Mouse (Mus musculus): ENCODE measurements around the gene Zfp46. TPM values are rescaled to one million over a fixed set of nuclear protein-coding genes. Genes with fewer than 3 reads are reported as not detected.
A peak's percentile ranks its signal among the peaks of the same experiment; 100 is the strongest.

Gene Zfp46
- 5.5 and 5.7 TPM in 2 replicates for polyA plus RNA-seq (2016; fragmentation: Nextera tagmentation; extraction: Ambion mirVana)

- H3K4me2 ChIP-seq: peak within 1 kb of the TSS; percentile 87
- peaks cover 17% of the 10 kb centered on the region for H3K27me3 ChIP-seq (replicated peaks)
- WGBS (ENCODE audit: insufficient replicate concordance): 64% methylated on average over 5 of the region's 5 CpGs
- peaks cover 27% of the 10 kb centered on the region for H3K4me1 ChIP-seq
- H3K4me3 ChIP-seq: peak within 1 kb of the TSS; percentile 69
- no peak for ATAC-seq
- H3K27ac ChIP-seq: peak within 1 kb of the TSS; percentile 65
- H3K36me3 ChIP-seq: peaks cover 23% of the 10 kb centered on the region
- H3K9me3 ChIP-seq (replicated peaks): peaks cover 6% of the 10 kb centered on the region; the same call in 1 of the 2 replicates
- H3K9ac ChIP-seq: peak within 1 kb of the TSS; percentile 70
Observed at GRCm38 (mm10) chr4:136284455-136284854, at the start of gene Zfp46. Zfp46 (plus strand) TSS chr4:136284683.

- Histone ChIP-seq H3K27ac (no peak overlapping the region), H3K9me3 (replicated peaks) (no peaks in the 10 kb centered on the region), H3K9ac (no peak overlapping the region), H3K4me3 (no peak overlapping the region), H3K4me2 (no peak overlapping the region), H3K36me3 (0 out of 2 replicates have a peak, but pooled peaks cover 4% of the 10 kb centered on the region), H3K27me3 (replicated peaks) (peaks cover 90% of the 10 kb centered on the region), H3K4me1 (0 out of 2 replicates have a peak, but pooled peaks cover 6% of the 10 kb centered on the region)
- WGBS (ENCODE audit: insufficient replicate concordance): 18% methylated on average over 13 of the region's 13 CpGs
- ATAC-seq: no peak
Observed at GRCm38 (mm10) chr4:136238669-136239068, 45.8 kb upstream of the Zfp46 start.

- no peaks in the 10 kb centered on the region for H3K9me3 ChIP-seq (replicated peaks)
- H3K9ac ChIP-seq: no peak overlapping the region
- H3K36me3 ChIP-seq: 0 out of 2 replicates have a peak, but pooled peaks cover 4% of the 10 kb centered on the region
- 53% methylated on average over 9 of the region's 9 CpGs for WGBS (ENCODE audit: insufficient replicate concordance)
- no peak overlapping the region for H3K4me3 ChIP-seq
- 0 out of 2 replicates have a peak, but pooled peaks cover 6% of the 10 kb centered on the region for H3K4me1 ChIP-seq
- no peak overlapping the region for H3K27ac ChIP-seq
- H3K27me3 ChIP-seq (replicated peaks): peaks cover 90% of the 10 kb centered on the region
- ATAC-seq: no peak
- no peak overlapping the region for H3K4me2 ChIP-seq
Observed at GRCm38 (mm10) chr4:136239111-136239510, 45.4 kb upstream of the Zfp46 start.

- Histone ChIP-seq H3K4me2 (no peak overlapping the region), H3K4me1 (0 out of 2 replicates have a peak, but pooled peaks cover 6% of the 10 kb centered on the region), H3K4me3 (no peak overlapping the region), H3K9me3 (replicated peaks) (no peaks in the 10 kb centered on the region), H3K27me3 (replicated peaks) (peaks cover 90% of the 10 kb centered on the region), H3K9ac (no peak overlapping the region), H3K36me3 (0 out of 2 replicates have a peak, but pooled peaks cover 2% of the 10 kb centered on the region), H3K27ac (no peak overlapping the region)
- ATAC-seq: 0 out of 2 replicates have a peak, but pooled peaks have one; percentile 27
- WGBS (ENCODE audit: insufficient replicate concordance): 11% methylated on average over 8 of the region's 8 CpGs
Observed at GRCm38 (mm10) chr4:136239622-136240021, 44.9 kb upstream of the Zfp46 start.

GRCm38 (mm10) chr4:136240123-136240522 lies 44.4 kb upstream of the Zfp46 start:
- Histone ChIP-seq H3K4me1 (0 out of 2 replicates have a peak, but pooled peaks cover 6% of the 10 kb centered on the region), H3K4me2 (no peak overlapping the region), H3K27ac (no peak overlapping the region), H3K4me3 (no peak overlapping the region), H3K27me3 (replicated peaks) (peaks cover 93% of the 10 kb centered on the region), H3K36me3 (no peaks in the 10 kb centered on the region), H3K9me3 (replicated peaks) (no peaks in the 10 kb centered on the region), H3K9ac (no peak overlapping the region)
- no peak for ATAC-seq
- WGBS (ENCODE audit: insufficient replicate concordance): 39% methylated on average over 14 of the region's 14 CpGs

- 0 out of 2 replicates have a peak, but pooled peaks cover 6% of the 10 kb centered on the region for H3K4me1 ChIP-seq
- H3K27ac ChIP-seq: no peak overlapping the region
- no peak overlapping the region for H3K4me3 ChIP-seq
- H3K27me3 ChIP-seq (replicated peaks): peaks cover 99% of the 10 kb centered on the region
- H3K9me3 ChIP-seq (replicated peaks): no peaks in the 10 kb centered on the region
- no peak overlapping the region for H3K9ac ChIP-seq
- WGBS (ENCODE audit: insufficient replicate concordance): 67% methylated on average over 8 of the region's 8 CpGs
- no peak for ATAC-seq
- no peaks in the 10 kb centered on the region for H3K36me3 ChIP-seq
- no peak overlapping the region for H3K4me2 ChIP-seq
Observed at GRCm38 (mm10) chr4:136240955-136241354, 43.5 kb upstream of the Zfp46 start.

GRCm38 (mm10) chr4:136242065-136242703 lies 42.3 kb upstream of the Zfp46 start:
- H3K27ac ChIP-seq: no peak overlapping the region
- H3K4me3 ChIP-seq: no peak overlapping the region
- 0 out of 2 replicates have a peak, but pooled peaks cover 11% of the 10 kb centered on the region for H3K4me1 ChIP-seq
- H3K27me3 ChIP-seq (replicated peaks): peaks cover 99% of the 10 kb centered on the region
- no peak overlapping the region for H3K4me2 ChIP-seq
- ATAC-seq: no peak
- H3K36me3 ChIP-seq: no peaks in the 10 kb centered on the region
- no peak overlapping the region for H3K9ac ChIP-seq
- no peaks in the 10 kb centered on the region for H3K9me3 ChIP-seq (replicated peaks)
- WGBS (ENCODE audit: insufficient replicate concordance): 31% methylated on average over 8 of the region's 8 CpGs

- Histone ChIP-seq H3K27me3 (replicated peaks) (peaks cover 99% of the 10 kb centered on the region), H3K4me1 (peaks cover 15% of the 10 kb centered on the region; the same call in 1 of the 2 replicates), H3K9ac (no peak overlapping the region), H3K36me3 (no peaks in the 10 kb centered on the region), H3K9me3 (replicated peaks) (no peaks in the 10 kb centered on the region), H3K4me2 (no peak overlapping the region), H3K4me3 (no peak overlapping the region), H3K27ac (no peak overlapping the region)
- WGBS (ENCODE audit: insufficient replicate concordance): 58% methylated on average over 7 of the region's 7 CpGs
- no peak for ATAC-seq
Observed at GRCm38 (mm10) chr4:136242728-136243127, 41.8 kb upstream of the Zfp46 start.

- Histone ChIP-seq H3K36me3 (no peaks in the 10 kb centered on the region), H3K27ac (no peak overlapping the region), H3K4me2 (no peak overlapping the region), H3K27me3 (replicated peaks) (peaks cover 99% of the 10 kb centered on the region), H3K4me1 (peaks cover 14% of the 10 kb centered on the region), H3K4me3 (no peak overlapping the region), H3K9ac (no peak overlapping the region), H3K9me3 (replicated peaks) (no peaks in the 10 kb centered on the region)
- WGBS (ENCODE audit: insufficient replicate concordance): 45% methylated on average over 7 of the region's 7 CpGs
- ATAC-seq: no peak
Observed at GRCm38 (mm10) chr4:136244208-136244607, 40.3 kb upstream of the Zfp46 start.

GRCm38 (mm10) chr4:136245681-136246080 lies 38.8 kb upstream of the Zfp46 start:
- peaks cover 21% of the 10 kb centered on the region for H3K4me1 ChIP-seq
- no peak overlapping the region for H3K9ac ChIP-seq
- H3K27me3 ChIP-seq (replicated peaks): peaks cover 99% of the 10 kb centered on the region
- H3K27ac ChIP-seq: no peak overlapping the region
- no peak overlapping the region for H3K4me3 ChIP-seq
- ATAC-seq: no peak
- 36% methylated on average over 5 of the region's 5 CpGs for WGBS (ENCODE audit: insufficient replicate concordance)
- H3K36me3 ChIP-seq: no peaks in the 10 kb centered on the region
- H3K9me3 ChIP-seq (replicated peaks): no peaks in the 10 kb centered on the region
- H3K4me2 ChIP-seq: no peak overlapping the region

GRCm38 (mm10) chr4:136246568-136246969 lies 37.9 kb upstream of the Zfp46 start:
- no peaks in the 10 kb centered on the region for H3K36me3 ChIP-seq
- peaks cover 98% of the 10 kb centered on the region for H3K27me3 ChIP-seq (replicated peaks)
- WGBS (ENCODE audit: insufficient replicate concordance): 4% methylated on average over 12 of the region's 12 CpGs
- 0 out of 2 replicates have a peak overlapping the region, but pooled peaks have one; percentile 5 for H3K4me2 ChIP-seq
- no peak overlapping the region for H3K4me3 ChIP-seq
- no peak for ATAC-seq
- H3K4me1 ChIP-seq: peaks cover 21% of the 10 kb centered on the region
- no peak overlapping the region for H3K9ac ChIP-seq
- H3K27ac ChIP-seq: no peak overlapping the region
- H3K9me3 ChIP-seq (replicated peaks): no peaks in the 10 kb centered on the region

- no peaks in the 10 kb centered on the region for H3K36me3 ChIP-seq
- no peaks in the 10 kb centered on the region for H3K9me3 ChIP-seq (replicated peaks)
- H3K27me3 ChIP-seq (replicated peaks): peaks cover 97% of the 10 kb centered on the region
- WGBS (ENCODE audit: insufficient replicate concordance): 4% methylated on average over 14 of the region's 14 CpGs
- no peak for ATAC-seq
- peak overlapping the region; percentile 64 for H3K4me2 ChIP-seq
- H3K4me3 ChIP-seq: peak overlapping the region; percentile 49
- peaks cover 21% of the 10 kb centered on the region for H3K4me1 ChIP-seq
- no peak overlapping the region for H3K9ac ChIP-seq
- no peak overlapping the region for H3K27ac ChIP-seq
Observed at GRCm38 (mm10) chr4:136247386-136247728, 37.1 kb upstream of the Zfp46 start.
